In genomic region chr5:26206766-26207122, GRCm38 (mm10) we compare ENCODE assay signal across 26 mouse cellular contexts. TPM values are rescaled to one million over a fixed set of nuclear protein-coding genes. Genes with fewer than 3 reads are reported as not detected.
DNase-seq lines count a peak whose midpoint lies in the region; ATAC-seq and TF ChIP-seq lines count a peak whose summit lies in the region.
"Had no signal": no experiment of that assay in that cellular context is flagged by ENCODE, and none has a peak within 500 bp of the region (broad histone marks: within the 10 kb centered on the region; RNA-seq: fewer than 3 reads in every experiment).

No protein-coding gene starts in this region.

- peaks cover 26% of the 10 kb centered on the region for H3K27me3 ChIP-seq in forebrain, embryonic 10.5 days (ENCODE audit: poor library complexity, severe bottlenecking)
- no peaks in the 10 kb centered on the region for H3K27me3 ChIP-seq in forebrain, postnatal 0 days (ENCODE audit: insufficient read depth, low read length)
- no peaks in the 10 kb centered on the region for H3K27me3 ChIP-seq in kidney, embryonic 16.5 days (ENCODE audit: insufficient read depth, low read length)
- H3K27me3 ChIP-seq in midbrain, postnatal 0 days (ENCODE audit: insufficient read depth, low read length) = no peaks in the 10 kb centered on the region
- no peaks in the 10 kb centered on the region for H3K27me3 ChIP-seq in liver, embryonic 11.5 days (replicated peaks; ENCODE audit: control insufficient read depth, insufficient read depth, low read length)
- H3K27me3 ChIP-seq: heart, embryonic 12.5 days; limb, embryonic 12.5 days; liver, embryonic 13.5 days; lung, embryonic 15.5 days; midbrain, embryonic 12.5 days had no signal

- WGBS in forebrain, embryonic 10.5 days = 18% methylated on average over 2 of the region's 2 CpGs
- 11% methylated on average over 2 of the region's 2 CpGs for WGBS in forebrain, postnatal 0 days
- WGBS in kidney, embryonic 16.5 days = 50% methylated on average over 2 of the region's 2 CpGs
- 23% methylated on average over 2 of the region's 2 CpGs for WGBS in midbrain, postnatal 0 days
- 83% methylated on average over 2 of the region's 2 CpGs for WGBS in liver, embryonic 11.5 days

- no peak for TF ChIP-seq CTCF in forebrain, postnatal 0 days (IDR thresholded peaks at IDR 0.05; ENCODE audit: low read depth)
- no peak for TF ChIP-seq CTCF in brain, embryonic 14.5 days (IDR thresholded peaks at IDR 0.05; ENCODE audit: borderline replicate concordance, extremely low read depth, insufficient read depth, insufficient read length)
- TF ChIP-seq CTCF in midbrain, postnatal 0 days (IDR thresholded peaks at IDR 0.05) = no peak

- TF ChIP-seq POLR2A in brain, embryonic 14.5 days (IDR thresholded peaks at IDR 0.05; ENCODE audit: borderline replicate concordance, extremely low read depth, insufficient read depth, insufficient read length, poor library complexity, severe bottlenecking) = no peak

- DNase-seq in forebrain, embryonic 10.5 days (ENCODE audit: extremely low spot score, low spot score) = no peak
- no peak for DNase-seq in forebrain, postnatal 0 days
- DNase-seq in kidney, adult 11 months = no peak
- DNase-seq in brain, embryonic 14.5 days (ENCODE audit: low read depth) = peak; percentile 45
- DNase-seq in midbrain, postnatal 0 days (ENCODE audit: low spot score) = peak; percentile 22
- no peak for DNase-seq in liver, embryonic 11.5 days (ENCODE audit: low spot score)
- DNase-seq in spleen, postnatal 14 days (ENCODE audit: low spot score in 2 of 2) = no peak
- DNase-seq: adrenal gland, postnatal 25 days; cerebellum, adult 11-12 months; cerebellum, postnatal 14 days; gastrocnemius, adult 2 months; heart, postnatal 14 days; kidney, adult 8-10 months; liver, embryonic 13.5 days; lung, postnatal 4 days; thymus, postnatal 36 days had no signal

- no peak overlapping the region for H3K9ac ChIP-seq in forebrain, postnatal 0 days
- no peak overlapping the region for H3K9ac ChIP-seq in kidney, embryonic 16.5 days (replicated peaks; ENCODE audit: low read length)
- no peak overlapping the region for H3K9ac ChIP-seq in midbrain, postnatal 0 days (replicated peaks; ENCODE audit: low read length, poor library complexity, severe bottlenecking)
- H3K9ac ChIP-seq in liver, embryonic 11.5 days (ENCODE audit: low read depth, low read length) = no peak overlapping the region
- H3K9ac ChIP-seq: heart, embryonic 12.5 days; limb, embryonic 12.5 days; liver, embryonic 13.5 days; lung, embryonic 15.5 days; midbrain, embryonic 12.5 days had no signal

- ATAC-seq in forebrain, postnatal 0 days = no peak
- ATAC-seq in kidney, embryonic 16.5 days (ENCODE audit: low FRiP score, low TSS enrichment) = peak; percentile 49; the same call in 1 of the 2 replicates
- no peak for ATAC-seq in midbrain, postnatal 0 days (ENCODE audit: low FRiP score)
- ATAC-seq in liver, embryonic 11.5 days (replicated peaks; ENCODE audit: low FRiP score) = no peak

- peaks cover 29% of the 10 kb centered on the region for H3K4me1 ChIP-seq in forebrain, embryonic 10.5 days
- H3K4me1 ChIP-seq in forebrain, postnatal 0 days (ENCODE audit: insufficient read depth) = no peaks in the 10 kb centered on the region
- no peaks in the 10 kb centered on the region for H3K4me1 ChIP-seq in kidney, embryonic 16.5 days (ENCODE audit: insufficient read depth, low read length)
- H3K4me1 ChIP-seq in midbrain, postnatal 0 days (ENCODE audit: insufficient read depth, low read length) = no peaks in the 10 kb centered on the region; the same call in 1 of the 2 replicates
- no peaks in the 10 kb centered on the region for H3K4me1 ChIP-seq in liver, embryonic 11.5 days (replicated peaks; ENCODE audit: control insufficient read depth, insufficient read depth, low read length)
- H3K4me1 ChIP-seq: heart, embryonic 12.5 days; limb, embryonic 12.5 days; liver, embryonic 13.5 days; lung, embryonic 15.5 days had no signal

- H3K27ac ChIP-seq in forebrain, embryonic 10.5 days = peak overlapping the region; percentile 53; the same call in 1 of the 2 replicates
- no peak overlapping the region for H3K27ac ChIP-seq in forebrain, postnatal 0 days (ENCODE audit: low read depth, low read length)
- H3K27ac ChIP-seq in kidney, embryonic 16.5 days (ENCODE audit: low read length) = no peak overlapping the region
- no peak overlapping the region for H3K27ac ChIP-seq in midbrain, postnatal 0 days (ENCODE audit: low read depth, low read length)
- no peak overlapping the region for H3K27ac ChIP-seq in liver, embryonic 11.5 days (ENCODE audit: low read depth, low read length)
- H3K27ac ChIP-seq: gastrocnemius, adult 2 months; limb, embryonic 12.5 days; liver, embryonic 13.5 days; lung, embryonic 15.5 days; midbrain, embryonic 12.5 days had no signal

- H3K36me3 ChIP-seq in forebrain, embryonic 10.5 days (replicated peaks) = no peaks in the 10 kb centered on the region
- no peaks in the 10 kb centered on the region for H3K36me3 ChIP-seq in forebrain, postnatal 0 days (ENCODE audit: insufficient read depth)
- H3K36me3 ChIP-seq in kidney, embryonic 16.5 days (ENCODE audit: insufficient read depth, low read length) = no peaks in the 10 kb centered on the region
- H3K36me3 ChIP-seq in midbrain, postnatal 0 days (ENCODE audit: insufficient read depth, low read length) = no peaks in the 10 kb centered on the region
- no peaks in the 10 kb centered on the region for H3K36me3 ChIP-seq in liver, embryonic 11.5 days (ENCODE audit: control insufficient read depth, insufficient read depth, low read length)
- H3K36me3 ChIP-seq: G1E; heart, embryonic 12.5 days; limb, embryonic 12.5 days; liver, embryonic 13.5 days; lung, embryonic 15.5 days; midbrain, embryonic 12.5 days had no signal

- H3K4me2 ChIP-seq in forebrain, postnatal 0 days (ENCODE audit: low read depth) = no peak overlapping the region
- no peak overlapping the region for H3K4me2 ChIP-seq in kidney, embryonic 16.5 days (replicated peaks; ENCODE audit: low read depth, low read length)
- no peak overlapping the region for H3K4me2 ChIP-seq in midbrain, postnatal 0 days (ENCODE audit: low read depth, low read length, poor library complexity, severe bottlenecking)
- no peak overlapping the region for H3K4me2 ChIP-seq in liver, embryonic 11.5 days
- H3K4me2 ChIP-seq: heart, embryonic 12.5 days; limb, embryonic 12.5 days; liver, embryonic 13.5 days; lung, embryonic 15.5 days; midbrain, embryonic 12.5 days had no signal

- H3K9me3 ChIP-seq in forebrain, embryonic 10.5 days = no peaks in the 10 kb centered on the region
- no peaks in the 10 kb centered on the region for H3K9me3 ChIP-seq in forebrain, postnatal 0 days (ENCODE audit: low read length)
- H3K9me3 ChIP-seq in kidney, embryonic 16.5 days (ENCODE audit: low read length) = no peaks in the 10 kb centered on the region
- no peaks in the 10 kb centered on the region for H3K9me3 ChIP-seq in midbrain, postnatal 0 days (ENCODE audit: low read length)
- no peaks in the 10 kb centered on the region for H3K9me3 ChIP-seq in liver, embryonic 11.5 days (ENCODE audit: control insufficient read depth, low read length)
- H3K9me3 ChIP-seq: heart, embryonic 12.5 days; limb, embryonic 12.5 days; liver, embryonic 13.5 days; lung, embryonic 15.5 days had no signal

- H3K4me3 ChIP-seq in forebrain, embryonic 10.5 days = no peak overlapping the region
- H3K4me3 ChIP-seq in forebrain, postnatal 0 days (ENCODE audit: low read depth, low read length) = no peak overlapping the region
- no peak overlapping the region for H3K4me3 ChIP-seq in kidney, embryonic 16.5 days (ENCODE audit: low read length)
- no peak overlapping the region for H3K4me3 ChIP-seq in midbrain, postnatal 0 days (ENCODE audit: low read depth, low read length)
- H3K4me3 ChIP-seq in liver, embryonic 11.5 days (ENCODE audit: low read depth, low read length) = no peak overlapping the region
- H3K4me3 ChIP-seq: erythroblast, embryonic 14.5 days; gastrocnemius, adult 2 months; heart, embryonic 12.5 days; limb, embryonic 12.5 days; liver, embryonic 13.5 days; lung, embryonic 15.5 days; midbrain, embryonic 12.5 days had no signal

RNA-seq across cellular contexts. Expression of gene Gm7361, which starts 50.7 kb away (rescaled TPM):
- polyA plus RNA-seq in forebrain, embryonic 10.5 days (2016; fragmentation: Nextera tagmentation; extraction: Ambion mirVana) = not detected in 2 replicates
- 0.46 and 0.90 TPM in 2 replicates for total RNA-seq in forebrain, postnatal 0 days (2014; rRNA removed)
- 0.11 and 0.22 TPM in 2 replicates for polyA plus RNA-seq in forebrain, postnatal 0 days (2015; fragmentation: Nextera tagmentation; extraction: Ambion mirVana)
- not detected in 2 replicates for polyA plus RNA-seq in kidney, embryonic 16.5 days (2015; fragmentation: Nextera tagmentation; extraction: Ambion mirVana)
- 0.57 and 0.71 TPM in 2 replicates for polyA plus RNA-seq in brain, embryonic 14.5 days (2012; rRNA removed)
- 1.1 and 1.4 TPM in 2 replicates for total RNA-seq in midbrain, postnatal 0 days (2014; rRNA removed)
- polyA plus RNA-seq in midbrain, postnatal 0 days (2015; fragmentation: Nextera tagmentation; extraction: Ambion mirVana) = 0.32 and 0.33 TPM in 2 replicates
- not detected in 2 replicates for polyA plus RNA-seq in liver, embryonic 11.5 days (2014; fragmentation: Nextera tagmentation; extraction: Ambion mirVana)
- total RNA-seq: gastrocnemius, adult 2 months; heart, postnatal 14 days had no signal
- polyA plus RNA-seq: embryonic facial prominence, embryonic 11.5 days; erythroblast, embryonic 14.5 days; G1E; gonadal fat pad, adult 2 months; heart, embryonic 12.5 days; limb, embryonic 12.5 days; liver, embryonic 13.5 days; lung, embryonic 15.5 days; midbrain, embryonic 12.5 days; stomach, embryonic 14.5 days had no signal

Comparison
In these comparisons a context has a peak if more than half of its experiments do, and no peak if none do; other contexts are left out.
1. DNase-seq: peak in brain, embryonic 14.5 days (single experiment) and midbrain, postnatal 0 days (single experiment); none in forebrain, embryonic 10.5 days (single experiment), forebrain, postnatal 0 days (single experiment), kidney, adult 11 months (single experiment), liver, embryonic 11.5 days (single experiment) and spleen, postnatal 14 days (0 of 2).